Mouse (Mus musculus) cerebellum, postnatal 25 days (tissue): ENCODE measurements at regions not wholly inside any gene's neighbourhood (a gene's known extent, or its start where the extent isn't known, plus 50 kb on each side); places are given as distances from the start of the nearest gene placed in this dataset.

Experiments used
- DNase-seq, 2 experiments: peaks; one replicate each; pipeline ENCODE4 v3.0.0; 2021; ENCODE audit warnings: mixed read lengths in 2 of 2

DNA sequence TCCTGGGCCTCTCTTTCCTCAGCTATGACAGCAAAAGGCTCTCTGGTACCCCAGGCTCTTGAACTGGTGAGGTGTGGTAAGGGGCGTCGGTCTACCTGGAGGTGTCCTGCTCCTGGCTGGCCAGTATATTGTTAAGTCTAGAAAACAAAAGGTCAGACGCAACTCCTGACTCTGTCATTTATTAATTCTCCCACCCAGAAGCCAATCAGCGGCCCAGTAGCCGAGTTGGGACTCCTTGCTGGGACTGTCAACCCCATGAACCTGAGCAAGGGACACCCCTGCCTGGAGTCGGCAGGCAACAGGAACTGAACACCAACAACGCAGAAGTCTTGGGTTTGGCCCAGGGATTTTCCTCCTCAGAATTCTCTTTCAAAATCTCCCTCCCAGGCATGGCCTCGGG, 71.1 kb upstream of the Tle3 start:
- DNase-seq = no peak

DNA sequence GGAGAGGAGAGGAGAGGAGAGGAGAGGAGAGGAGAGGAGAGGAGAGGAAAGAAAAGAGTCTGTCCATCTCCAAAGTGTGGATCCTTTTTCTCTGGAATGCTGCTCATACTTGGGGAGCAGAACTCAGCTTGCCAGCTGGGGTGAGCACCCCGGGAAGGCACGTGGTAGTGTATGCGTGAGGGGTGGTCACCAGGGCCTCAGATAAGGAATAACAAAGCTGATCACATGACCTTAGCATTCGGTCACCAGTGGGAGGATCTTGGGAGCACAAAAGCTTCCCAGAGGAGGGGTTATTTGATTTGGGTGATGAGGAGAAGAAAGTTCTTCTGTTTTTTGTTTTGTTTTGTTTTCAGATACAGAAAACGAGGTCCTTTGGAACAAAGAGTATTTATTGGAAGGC, 69.4 kb upstream of the Tle3 start:
- no peak for DNase-seq

DNA sequence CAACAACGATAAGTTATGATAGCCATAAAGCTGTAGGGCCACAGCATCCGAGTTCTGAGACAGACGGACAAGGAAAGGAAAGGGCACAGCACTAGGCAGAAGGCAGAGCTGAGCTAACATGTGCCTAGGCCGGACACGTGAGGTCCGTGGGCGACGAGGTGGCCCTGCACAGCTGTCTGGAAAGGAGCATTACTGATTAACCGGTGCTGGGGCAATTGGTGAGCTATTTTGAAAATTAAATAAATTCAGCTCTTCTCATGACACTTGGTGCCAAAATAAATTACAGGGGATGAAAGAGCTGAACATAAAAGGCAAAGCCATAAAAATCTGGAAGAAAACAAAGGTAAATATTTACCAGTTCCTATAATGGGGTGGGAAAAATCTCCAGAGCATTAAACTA, 65.9 kb upstream of the Tle3 start:
- DNase-seq = no peak

DNA sequence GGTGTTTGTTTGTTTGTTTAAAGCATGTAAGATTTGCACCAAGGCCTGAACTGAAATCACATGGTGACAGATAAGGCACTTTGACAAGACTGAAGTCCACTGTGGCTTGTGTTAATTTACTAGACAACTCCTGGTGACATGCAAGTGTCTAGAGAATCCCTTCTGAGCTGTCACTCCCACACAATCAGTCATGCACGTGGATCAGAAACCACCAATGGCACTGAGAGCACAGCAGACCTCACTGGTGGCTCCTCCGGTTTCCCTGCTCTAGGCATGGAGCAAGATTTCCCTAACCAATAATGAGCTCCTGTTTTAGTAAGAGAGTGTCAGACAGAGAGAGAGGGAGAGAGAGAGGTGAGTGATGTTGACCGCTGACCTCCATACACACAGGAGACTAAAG, 63.1 kb upstream of the Tle3 start:
- no peak for DNase-seq

DNA sequence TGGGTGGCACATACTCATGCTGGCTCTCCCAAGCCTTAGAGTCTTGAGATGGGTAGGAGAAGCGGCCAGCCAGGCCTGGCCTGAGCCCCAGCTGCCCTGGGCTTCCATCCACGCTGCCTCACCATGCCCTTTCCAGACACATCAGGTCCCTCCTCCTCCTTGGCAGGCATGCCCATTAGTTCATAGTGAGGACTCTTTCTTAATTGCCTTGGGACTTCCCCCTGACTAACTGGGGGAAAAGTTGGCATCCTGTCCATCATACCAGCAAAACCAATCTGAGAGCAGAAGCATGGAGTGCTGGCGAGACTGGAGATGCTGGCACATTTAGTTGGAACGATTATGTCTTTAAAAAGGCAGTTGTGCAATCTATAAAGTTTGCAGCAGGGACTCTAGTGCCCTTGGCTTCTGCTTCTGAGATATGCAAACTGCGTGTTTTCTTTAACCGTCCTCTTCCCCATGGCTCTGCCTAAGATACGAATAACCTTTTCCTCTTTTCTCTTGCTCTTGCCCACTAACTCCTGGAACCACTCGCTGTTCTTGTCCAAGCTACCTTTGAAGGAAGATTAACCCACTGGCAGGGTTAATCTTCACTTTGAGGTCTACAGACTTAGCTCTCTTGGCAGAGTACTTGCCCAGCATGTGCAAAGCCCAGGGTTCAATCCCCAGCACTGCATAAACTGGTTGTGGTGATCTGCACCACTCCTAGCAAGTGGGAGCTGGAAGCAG, 62.2 kb upstream of the Tle3 start:
- DNase-seq = peak; percentile 55 to 58

DNA sequence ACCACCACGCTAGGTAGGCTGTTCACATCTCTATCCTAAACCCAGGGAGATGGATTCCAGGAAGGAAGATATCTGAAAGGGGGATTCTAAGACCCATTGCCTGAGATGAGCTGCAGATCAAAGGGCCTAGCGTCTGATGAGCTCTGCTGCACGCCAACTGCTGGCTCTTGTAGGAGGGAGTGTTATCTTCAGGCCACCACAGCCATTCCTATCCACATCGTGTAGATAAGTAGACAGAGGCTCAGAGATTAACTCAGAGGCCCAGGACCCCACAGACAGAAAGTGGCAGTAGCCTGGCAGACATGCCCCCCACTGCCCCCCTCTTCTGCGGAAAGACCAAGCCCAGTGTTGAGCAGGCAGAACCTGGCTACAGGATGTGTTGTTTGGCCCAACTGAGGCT, 61.6 kb upstream of the Tle3 start:
- DNase-seq = no peak

DNA sequence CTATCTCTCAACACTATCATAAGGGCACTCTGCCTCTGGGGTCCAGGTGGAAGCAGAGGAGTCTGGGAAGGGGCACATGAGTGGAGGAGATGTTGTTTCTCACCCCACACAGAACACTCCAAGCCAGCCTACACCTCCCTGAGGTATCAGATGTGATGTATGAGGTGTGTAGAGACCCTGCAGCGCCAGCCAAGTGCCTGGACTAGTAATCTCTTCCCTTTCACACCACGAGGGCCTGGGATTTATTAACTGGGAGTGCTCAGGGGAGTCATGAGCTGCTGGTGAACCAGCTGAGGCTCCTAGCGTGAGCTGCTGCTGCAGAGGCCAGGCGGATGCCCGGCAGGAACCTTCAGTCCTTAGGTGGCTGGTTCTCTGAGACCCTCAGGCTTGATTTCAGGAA, 60.6 kb upstream of the Tle3 start:
- DNase-seq = no peak

DNA sequence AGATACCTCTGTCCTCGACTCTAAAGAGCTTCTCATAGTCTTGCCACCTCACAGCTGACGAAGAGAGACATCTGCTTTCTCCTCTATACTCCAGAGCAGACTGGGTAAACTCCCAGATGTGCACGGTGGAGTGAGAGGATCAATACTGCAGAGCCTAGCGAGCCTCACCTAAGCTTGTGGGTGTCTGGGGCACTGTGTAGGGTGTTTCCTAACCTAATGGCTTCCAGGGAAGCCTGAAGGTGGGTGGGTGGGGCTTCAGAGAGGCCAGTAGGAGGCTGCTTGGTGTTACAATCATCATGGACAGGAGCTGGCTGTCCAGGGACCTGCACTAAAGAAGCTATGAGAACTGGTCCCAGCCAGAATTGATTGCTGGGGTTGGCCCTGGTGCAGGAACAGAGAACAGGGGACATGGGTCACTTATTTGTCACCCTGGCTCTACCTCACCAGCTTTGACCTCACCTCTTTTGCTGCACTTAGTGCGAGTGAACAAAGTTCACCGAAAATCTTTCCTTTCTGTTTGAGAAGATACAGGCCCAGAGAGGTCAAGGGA, 57.5 kb upstream of the Tle3 start:
- DNase-seq = no peak

DNA sequence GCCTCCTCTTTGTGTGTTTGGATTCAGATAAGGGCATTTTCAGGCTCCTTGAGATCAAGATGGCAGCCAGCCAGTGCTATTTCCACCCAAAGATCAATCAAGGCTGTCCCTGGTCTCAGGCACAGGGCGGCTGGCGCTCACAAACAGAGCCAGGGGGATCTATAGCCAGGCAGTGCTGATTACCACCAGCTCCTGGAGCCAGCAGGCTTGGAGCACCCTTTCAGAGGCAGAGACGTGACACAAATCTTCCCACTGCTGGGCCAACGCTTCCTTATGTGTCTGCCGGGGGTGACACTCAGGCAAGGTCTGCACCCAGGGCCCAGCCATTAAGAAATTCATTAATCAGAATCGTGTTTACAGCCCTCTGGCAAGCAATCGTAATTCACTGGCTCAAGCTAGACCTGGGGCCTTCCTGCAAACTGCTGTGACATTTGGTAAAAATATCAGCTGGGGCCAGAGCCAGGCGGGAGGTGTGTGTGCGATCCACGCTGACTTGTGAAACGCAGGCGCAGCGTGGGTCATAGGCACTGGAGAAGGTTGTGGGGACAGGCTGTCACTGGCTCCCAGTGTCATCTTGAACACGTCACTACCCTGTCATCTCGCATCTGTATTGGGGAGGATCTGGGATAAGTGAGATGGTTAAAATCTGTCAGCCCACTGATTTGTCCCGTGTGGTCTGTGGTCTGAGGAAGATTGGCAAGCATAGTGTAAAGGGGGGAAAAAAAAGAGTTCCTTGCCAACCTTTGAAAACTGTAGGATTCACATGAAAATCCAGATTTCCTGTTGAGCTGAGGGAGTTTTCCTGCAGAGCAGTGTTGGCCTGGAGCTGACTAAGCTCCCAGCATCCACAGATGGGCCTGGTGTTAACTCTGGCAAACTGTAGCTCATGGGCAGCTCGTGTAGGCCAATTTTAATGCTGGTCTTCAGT, 56.5 kb upstream of the Tle3 start:
- DNase-seq = peak; percentile 79 to 83

DNA sequence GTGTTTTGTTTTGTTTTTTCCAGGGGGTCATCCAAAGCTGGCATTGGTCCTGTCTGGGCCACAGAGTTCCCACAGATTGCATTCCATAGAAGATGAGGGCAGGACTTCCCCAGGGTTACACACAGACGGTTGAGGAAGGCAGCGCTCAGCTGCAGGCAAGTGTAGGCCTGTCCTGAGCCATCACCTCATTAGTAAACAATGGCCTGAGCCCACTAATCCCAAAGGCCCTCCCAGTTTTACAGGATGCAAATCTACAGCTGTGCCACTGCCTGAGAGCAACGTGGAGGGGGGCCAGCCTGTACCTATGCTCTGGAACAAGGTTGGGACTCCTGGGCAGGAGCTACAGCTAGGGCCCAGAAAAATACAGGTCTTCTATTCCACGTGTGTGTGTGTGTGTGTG, 55.7 kb upstream of the Tle3 start:
- no peak for DNase-seq

DNA sequence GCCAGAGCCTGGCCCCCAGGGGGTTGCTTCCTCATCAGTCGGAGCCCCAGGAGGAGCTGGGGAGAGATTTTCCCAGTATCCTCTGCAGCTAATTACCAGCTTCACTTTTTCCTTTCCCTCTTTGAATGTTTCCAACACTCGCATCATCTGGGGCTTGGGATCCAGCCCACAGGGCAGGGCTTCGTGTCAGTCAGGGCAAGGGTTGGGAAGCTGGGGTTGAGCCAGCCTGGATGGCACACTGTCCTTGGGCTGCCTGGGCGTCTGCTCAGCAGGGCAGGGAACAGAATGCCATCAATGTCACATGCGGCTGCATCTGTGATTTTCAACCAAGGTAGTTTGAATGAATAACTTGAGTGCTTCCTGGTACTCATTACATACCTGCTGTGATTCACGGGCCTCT, 52.4 kb upstream of the Tle3 start:
- peak; percentile 50 to 54 for DNase-seq

DNA sequence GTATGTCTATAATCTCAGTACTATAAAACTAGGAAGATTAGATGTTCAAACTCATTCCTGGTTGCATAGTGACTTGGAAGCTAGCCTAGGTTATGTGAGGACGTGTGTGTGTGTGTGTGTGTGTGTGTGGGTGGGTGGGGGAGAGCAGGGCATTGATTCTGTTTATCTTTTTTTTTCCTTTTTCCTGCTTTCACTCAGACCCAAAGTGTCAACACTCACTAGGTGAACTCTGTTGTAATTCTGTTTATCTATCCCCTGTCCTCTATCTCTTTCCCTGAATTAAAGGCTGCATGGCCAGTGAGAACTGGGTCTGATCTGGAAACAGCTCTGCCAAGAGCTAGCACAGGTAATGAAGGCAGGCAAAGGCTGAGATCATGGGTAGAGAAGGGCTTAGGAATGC, 50.9 kb upstream of the Tle3 start:
- DNase-seq = no peak

DNA sequence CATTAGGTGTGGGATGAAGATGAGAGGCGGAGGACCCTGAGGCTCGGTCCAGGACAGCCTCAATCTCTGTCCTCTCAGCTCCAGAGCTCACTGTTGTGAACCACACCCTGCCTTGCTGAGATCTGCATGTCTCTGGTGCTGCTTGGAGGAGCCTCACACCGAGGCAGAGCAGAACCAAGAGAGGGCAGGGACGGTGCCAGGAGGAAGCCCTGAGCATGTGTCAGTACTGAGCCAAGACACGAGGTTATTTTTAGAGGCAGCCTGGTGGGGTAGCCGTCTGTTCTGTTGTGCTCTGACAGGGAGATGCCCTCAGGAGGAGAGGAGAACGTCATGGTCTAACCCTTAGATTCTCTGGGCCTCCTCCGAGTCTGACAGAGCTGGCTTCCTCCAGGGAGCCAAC, 50.3 kb upstream of the Tle3 start:
- peak; percentile 90 to 92 for DNase-seq

DNA sequence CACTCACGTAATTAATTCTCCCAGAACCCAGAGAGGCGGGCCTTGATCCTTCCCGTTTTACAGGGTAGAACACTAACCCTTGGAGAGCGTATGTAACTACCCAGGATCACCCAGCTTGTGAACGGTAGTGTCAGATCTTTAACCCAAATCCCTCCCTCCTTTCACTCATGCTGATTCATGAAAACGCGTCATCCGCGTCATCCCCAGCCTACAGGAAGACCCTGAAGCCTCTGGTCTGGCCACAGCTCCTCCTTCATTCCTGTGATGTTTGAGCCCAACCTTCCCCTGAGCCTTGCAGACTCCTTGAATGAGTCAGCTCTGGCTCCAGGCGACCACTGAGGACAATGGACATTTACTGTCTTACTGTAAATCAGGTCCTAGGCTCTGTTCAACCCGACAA, 49.8 kb upstream of the Tle3 start:
- DNase-seq = no peak
